8 mouse cellular contexts compared by ENCODE assay signal in genomic region chr14:115042055-115042564, GRCm38 (mm10). TPM values are rescaled to one million over a fixed set of nuclear protein-coding genes. Genes with fewer than 3 reads are reported as not detected.
DNase-seq lines count a peak whose midpoint lies in the region; ATAC-seq and TF ChIP-seq lines count a peak whose summit lies in the region.

No protein-coding gene starts in this region.

- peak overlapping the region; percentile 94 for H3K9ac ChIP-seq in hindbrain, postnatal 0 days (replicated peaks; ENCODE audit: low read length)

- TF ChIP-seq CTCF in gastrocnemius, adult 2 months (IDR thresholded peaks at IDR 0.05) = peak; percentile 89
- TF ChIP-seq CTCF in hindbrain, postnatal 0 days (IDR thresholded peaks at IDR 0.05; ENCODE audit: low read depth) = peak; percentile 63
- peak; percentile 83 for TF ChIP-seq CTCF in left cerebral cortex, adult 2 months (IDR thresholded peaks at IDR 0.05)

- ATAC-seq in common myeloid progenitor, adult 5-6 weeks (replicated peaks; ENCODE audit: low read depth, poor library complexity, severe bottlenecking) = peak; percentile 58
- ATAC-seq in hindbrain, postnatal 0 days = peak; percentile 93

- peak overlapping the region; percentile 88 for H3K4me2 ChIP-seq in hindbrain, postnatal 0 days (ENCODE audit: low read depth, low read length)

- peaks cover 10% of the 10 kb centered on the region; the same call in 1 of the 2 replicates for H3K36me3 ChIP-seq in hindbrain, postnatal 0 days (ENCODE audit: insufficient read depth, low read length)
- H3K36me3 ChIP-seq in macrophage (ENCODE audit: inconsistent target) = 0 out of 2 replicates have a peak, but pooled peaks cover 5% of the 10 kb centered on the region

- peaks cover 22% of the 10 kb centered on the region for H3K79me2 ChIP-seq in macrophage (ENCODE audit: inconsistent target)

- H3K27ac ChIP-seq in gastrocnemius, adult 2 months = peak overlapping the region; percentile 91
- H3K27ac ChIP-seq in hindbrain, postnatal 0 days = peak overlapping the region; percentile 92
- no peak overlapping the region for H3K27ac ChIP-seq in left cerebral cortex, adult 2 months
- 0 out of 2 replicates have a peak overlapping the region, but pooled peaks have one; percentile 8 for H3K27ac ChIP-seq in macrophage

- H3K9me3 ChIP-seq in hindbrain, postnatal 0 days (ENCODE audit: low read length) = no peaks in the 10 kb centered on the region

- H3K4me3 ChIP-seq in gastrocnemius, adult 2 months = peak overlapping the region; percentile 85
- H3K4me3 ChIP-seq in hindbrain, postnatal 0 days (ENCODE audit: low read length) = peak overlapping the region; percentile 83
- H3K4me3 ChIP-seq in left cerebral cortex, adult 2 months = peak overlapping the region; percentile 61
- H3K4me3 ChIP-seq in macrophage (ENCODE audit: inconsistent target) = peak overlapping the region; percentile 43

- H3K4me1 ChIP-seq in hindbrain, postnatal 0 days (ENCODE audit: insufficient read depth, low read length) = 0 out of 2 replicates have a peak, but pooled peaks cover 2% of the 10 kb centered on the region

- DNase-seq in ZHBTc4 (ENCODE audit: low read depth, low spot score) = peak; percentile 94
- peak; percentile 93 for DNase-seq in gastrocnemius, adult 2 months
- peak; percentile 92 for DNase-seq in hindbrain, postnatal 0 days (ENCODE audit: low spot score)
- DNase-seq in left cerebral cortex, adult 2 months (ENCODE audit: extremely low spot score in 1 of 2, low spot score in 2 of 2) = peak; percentile 80 to 82
- DNase-seq in retina, postnatal 7 days (ENCODE audit: low read depth, low spot score) = peak; percentile 81
- peak; percentile 63 to 78 for DNase-seq in urinary bladder, adult 18-20 months (ENCODE audit: low spot score in 2 of 2)

- WGBS in hindbrain, postnatal 0 days = under 1% methylated on average over 33 of the region's 51 CpGs
- 1% methylated on average over 42 of the region's 51 CpGs for WGBS in macrophage (ENCODE audit: missing documents)

- peaks cover 4% of the 10 kb centered on the region; the same call in 1 of the 2 replicates for H3K27me3 ChIP-seq in hindbrain, postnatal 0 days (ENCODE audit: insufficient read depth, low read length)

- intact Hi-C loops in gastrocnemius, adult 2 months (cut with DNase I) = no loop called here
- intact Hi-C loops in left cerebral cortex, adult 2 months (cut with DNase I) = loop anchor here (2.0 to 5.0 kb wide), 2 partner anchors 23 to 50 kb away; partner anchors contain the start of gene Gpc5

RNA-seq across cellular contexts. Expression of gene Gpc5, which starts 49.9 kb away (rescaled TPM):
- not detected in 2 replicates for total RNA-seq in common myeloid progenitor, adult 5-6 weeks (2017)
- total RNA-seq in gastrocnemius, adult 2 months (2021) = not detected
- total RNA-seq in hindbrain, postnatal 0 days (2014; rRNA removed) = 22.9 and 25.6 TPM in 2 replicates
- 17.4 and 17.9 TPM in 2 replicates for polyA plus RNA-seq in hindbrain, postnatal 0 days (2015; fragmentation: Nextera tagmentation; extraction: Ambion mirVana)
- 10 to 100 TPM; 31.6 to 34.7 TPM for total RNA-seq in left cerebral cortex, adult 2 months (2021)
- not detected for total RNA-seq in macrophage (2018; cell fraction: chromatin; rRNA removed)
- total RNA-seq in macrophage (2018; cell fraction: cytosol; rRNA removed) = not detected
- not detected for total RNA-seq in macrophage (2018; cell fraction: nucleus; rRNA removed)
- polyA plus RNA-seq in macrophage (2018) = not detected in 3 replicates

Comparison
In these comparisons a context has a peak if more than half of its experiments do, and no peak if none do; other contexts are left out.
1. RNA of gene Gpc5, which starts 49.9 kb away (total RNA-seq): 31.6 to 34.7 TPM in left cerebral cortex, adult 2 months and 22.9 to 25.6 TPM in hindbrain, postnatal 0 days; not detected in common myeloid progenitor, adult 5-6 weeks and not detected in gastrocnemius, adult 2 months; every median in the first group is over 10 times any median in the second.
2. Peak in every context shown above with its lines, with median percentiles within 50 percentile points of each other: DNase-seq, H3K4me3 ChIP-seq and CTCF ChIP-seq.